Mouse (Mus musculus) urinary bladder, postnatal 0 days (tissue): ENCODE measurements around the gene Tubb2a. TPM values are rescaled to one million over a fixed set of nuclear protein-coding genes. Genes with fewer than 3 reads are reported as not detected.

Experiments
- polyA plus RNA-seq: library from polyadenylated mRNA; unstranded; fragments of >200 nt; fragmentation: Nextera tagmentation; extraction: Ambion mirVana; gene quantifications from 2 replicates; pipeline ENCODE4 v1.2.1, GENCODE M21; 2015

Tubb2a gene
- polyA plus RNA-seq = 116 and 139 TPM in 2 replicates

GRCm38 (mm10) chr13:34077492-34078271 is at the start of gene Tubb2a:
Tubb2a (minus strand) TSS chr13:34078007.

GRCm38 (mm10) chr13:34037172-34038055 is 40.4 kb downstream of the Tubb2a start, which contains the start of gene Bphl:
Bphl (plus strand) TSS chr13:34037597.

Other genes with a start within 250 kb of the Tubb2a start
- not detected in 2 replicates for gene Serpinb6e, start 234.6 kb downstream of the Tubb2a start, polyA plus RNA-seq
- gene Serpinb6c, start 172.3 kb downstream of the Tubb2a start, polyA plus RNA-seq = 0.10 and 0.19 TPM in 2 replicates
- 14.8 and 18.7 TPM in 2 replicates for gene Nqo2, start 113.3 kb downstream of the Tubb2a start, polyA plus RNA-seq
- 14.4 and 15.3 TPM in 2 replicates for gene Ripk1, start 75.6 kb downstream of the Tubb2a start, polyA plus RNA-seq
- gene Serpinb6a, start 75.2 kb downstream of the Tubb2a start, polyA plus RNA-seq = 114 and 117 TPM in 2 replicates
- gene Bphl, start 40.4 kb downstream of the Tubb2a start, polyA plus RNA-seq = 33.6 and 33.7 TPM in 2 replicates
- 4.8 and 7.6 TPM in 2 replicates for gene Tubb2b, start 52.5 kb upstream of the Tubb2a start, polyA plus RNA-seq
- gene Psmg4, start 85.0 kb upstream of the Tubb2a start, polyA plus RNA-seq = 46.4 and 47.9 TPM in 2 replicates